Mouse (Mus musculus): ENCODE data around the gene Filip1. TPM values are rescaled to one million over a fixed set of nuclear protein-coding genes. Genes with fewer than 3 reads are reported as not detected.

Gene Filip1
- polyA plus RNA-seq, 3 experiments from 2014 or later = 0.36 to 1.7 (median 1.0) TPM

Other genes with a start within 250 kb of the Filip1 start
- 10 to 100 TPM; 46.2 to 64.8 (median 46.9) TPM for gene Tmem30a, start 219.3 kb downstream of the Filip1 start, polyA plus RNA-seq (2017; shearing (Covaris generic))
- 10 to 100 TPM; 48.4 to 77.8 (median 69.1) TPM for gene Senp6, start 54.1 kb upstream of the Filip1 start, polyA plus RNA-seq (2017; shearing (Covaris generic))
- gene Myo6, start 152.2 kb upstream of the Filip1 start, polyA plus RNA-seq (2017; shearing (Covaris generic)) = 10 to 100 TPM in 1 of 3 experiments, 1 to 10 TPM in 2; 1.3 to 34.9 (median 7.7) TPM

Measured in inflammation-experienced regulatory T-cells, adult 6 months (primary cell).